Mouse (Mus musculus) embryonic facial prominence, embryonic 10.5 days (tissue): ENCODE measurements around the gene Nap1l3. TPM values are rescaled to one million over a fixed set of nuclear protein-coding genes. Genes with fewer than 3 reads are reported as not detected.

Source experiments
- DNase-seq: peaks from one replicate; pipeline ENCODE4 v3.0.0-alpha.2; 2017; ENCODE audit warnings: low spot score
- H3K27ac ChIP-seq: fragments of 300-500 bp; sonication (generic); replicated peaks from 2 replicates; pipeline ENCODE4 v1.5.1; 2016; ENCODE audit warnings: mild to moderate bottlenecking
- H3K27me3 ChIP-seq: fragments of 300-500 bp; sonication (generic); replicated peaks from 2 replicates; pipeline ENCODE4 v1.6.1; 2016; ENCODE audit warnings: low read depth, mild to moderate bottlenecking; ENCODE audit not compliant: poor library complexity, severe bottlenecking
- H3K36me3 ChIP-seq: fragments of 300-500 bp; sonication (generic); replicated peaks from 2 replicates; pipeline ENCODE4 v1.6.1; 2016; ENCODE audit warnings: mild to moderate bottlenecking, moderate library complexity
- H3K4me1 ChIP-seq: fragments of 300-500 bp; sonication (generic); 2 replicates; pipeline ENCODE4 v1.6.1; 2016
- H3K4me3 ChIP-seq: fragments of 300-500 bp; sonication (generic); 2 replicates; pipeline ENCODE4 v1.5.1; 2016; ENCODE audit warnings: mild to moderate bottlenecking, moderate library complexity
- H3K9me3 ChIP-seq: fragments of 300-500 bp; sonication (generic); 2 replicates; pipeline ENCODE4 v1.6.1; 2016; ENCODE audit warnings: mild to moderate bottlenecking
- WGBS: fragments of 180-500 bp; shearing (Covaris S2); methylation state at CpG from one replicate; pipeline ENCODE4 v1.1.7; 2016; 5-methylcytosine and 5-hydroxymethylcytosine counted together
- polyA plus RNA-seq: library from polyadenylated mRNA; unstranded; fragments of >200 nt; fragmentation: Nextera tagmentation; extraction: Ambion mirVana; gene quantifications from 2 replicates; pipeline ENCODE4 v1.2.1, GENCODE M21; 2016

The Nap1l3 gene
- polyA plus RNA-seq: 4.1 and 4.6 TPM in 2 replicates

DNA sequence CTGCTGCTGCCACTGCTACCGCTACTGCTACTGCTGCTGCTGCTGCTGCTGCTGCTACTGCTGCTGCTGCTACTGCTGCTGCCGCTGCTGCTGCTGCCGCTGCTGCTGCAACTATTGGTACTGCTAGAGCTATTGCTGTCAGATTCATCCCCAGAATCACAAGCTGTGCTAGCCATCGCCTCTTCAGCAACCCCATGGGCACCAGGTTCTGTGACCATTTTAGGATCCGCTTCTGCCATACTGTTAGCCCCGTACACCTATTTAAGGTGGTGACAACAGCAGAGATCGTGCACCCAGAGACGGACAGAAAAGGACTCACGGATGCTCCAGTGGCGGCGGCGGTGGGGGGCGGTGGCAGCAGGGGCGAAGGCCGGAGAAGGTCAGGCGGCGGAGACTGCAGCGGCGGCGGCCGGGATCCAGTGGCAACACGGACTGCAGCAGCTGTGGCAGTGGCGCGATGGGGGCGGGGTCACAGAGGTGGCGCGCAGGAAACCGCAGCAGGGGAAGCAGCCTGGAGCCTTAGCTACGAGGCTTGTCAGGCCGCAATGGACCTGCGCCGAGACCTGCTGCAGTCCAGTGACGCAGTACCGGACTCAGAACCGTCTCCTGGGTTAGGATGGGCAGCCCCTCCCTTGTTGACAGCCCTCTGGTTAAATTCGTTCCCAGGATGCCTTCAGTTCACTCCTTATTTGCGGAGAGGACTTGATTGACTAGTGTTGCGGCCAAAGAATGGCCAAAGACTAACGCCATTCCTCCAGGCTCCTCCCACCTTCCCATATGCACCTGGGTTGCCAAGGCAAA lies at the start of gene Nap1l3:
TSS of gene Nap1l3 (minus strand) at position 621 of the 801 bp plus-strand sequence.
- Histone ChIP-seq H3K27ac (peak within 1 kb of the TSS; percentile 48; the same call in 1 of the 2 replicates), H3K27me3 (no peaks in the 10 kb centered on the region), H3K4me1 (no peaks in the 10 kb centered on the region), H3K9me3 (no peaks in the 10 kb centered on the region), H3K36me3 (no peaks in the 10 kb centered on the region), H3K4me3 (peak within 1 kb of the TSS; percentile 66)
- WGBS: 10% methylated on average over 39 of the region's 39 CpGs
- DNase-seq: peak; percentile 72

DNA sequence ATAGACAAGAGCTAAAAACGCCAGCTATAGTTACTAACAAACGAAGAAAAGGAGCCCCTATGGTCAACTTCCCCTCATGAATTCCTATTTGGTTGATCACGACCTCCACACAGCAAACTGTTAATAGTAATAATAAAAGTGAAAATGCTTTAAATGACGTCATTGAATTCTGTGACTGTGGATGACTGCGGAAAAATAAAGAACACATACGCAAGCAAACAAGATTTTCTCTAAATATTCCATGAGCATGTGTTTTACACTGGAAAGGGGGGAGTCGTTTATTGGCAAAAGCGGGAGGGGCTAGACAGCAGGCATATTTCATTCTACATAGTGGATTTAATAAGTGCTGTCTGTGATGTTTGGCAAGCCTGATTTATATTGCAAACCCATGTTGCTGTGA lies 451 bp upstream of the Nap1l3 start:
- Histone ChIP-seq H3K27ac (no peak overlapping the region), H3K4me1 (no peaks in the 10 kb centered on the region), H3K4me3 (peak overlapping the region; percentile 66), H3K36me3 (no peaks in the 10 kb centered on the region), H3K9me3 (no peaks in the 10 kb centered on the region), H3K27me3 (no peaks in the 10 kb centered on the region)
- 19% methylated on average over 8 of the region's 8 CpGs for WGBS
- no peak for DNase-seq
